Mouse (Mus musculus) midbrain, postnatal 0 days (tissue): Measurements from ENCODE around the gene Cox6b2. TPM values are rescaled to one million over a fixed set of nuclear protein-coding genes. Genes with fewer than 3 reads are reported as not detected.
A peak's percentile ranks its signal among the peaks of the same experiment; 100 is the strongest.

Experiments used
- ATAC-seq: fragments of 200-750 bp; cut with Nextera tagmentation; 2 replicates; pipeline ENCODE4 v1.8.0; 2017; ENCODE audit warnings: moderate number of reproducible peaks, mild to moderate bottlenecking, moderate TSS enrichment, moderate library complexity; ENCODE audit not compliant: low FRiP score
- DNase-seq: peaks from one replicate; pipeline ENCODE4 v3.0.0-alpha.2; 2015; ENCODE audit warnings: low spot score
- H3K27ac ChIP-seq: fragments of 300-500 bp; sonication (generic); 2 replicates; pipeline ENCODE4 v1.5.1; 2014; ENCODE audit warnings: low read depth, mild to moderate bottlenecking, low read length, mixed read lengths
- H3K27me3 ChIP-seq: fragments of 300-500 bp; sonication (generic); 2 replicates; pipeline ENCODE4 v1.6.1; 2014; ENCODE audit warnings: low read length, control low read depth, mixed read lengths; ENCODE audit not compliant: insufficient read depth
- H3K36me3 ChIP-seq: fragments of 300-500 bp; sonication (generic); 2 replicates; pipeline ENCODE4 v1.6.1; 2014; ENCODE audit warnings: low read length, control low read depth, mixed read lengths; ENCODE audit not compliant: insufficient read depth
- H3K4me1 ChIP-seq: fragments of 300-500 bp; sonication (generic); 2 replicates; pipeline ENCODE4 v1.6.1; 2014; ENCODE audit warnings: mild to moderate bottlenecking, control low read depth, antibody characterized with exemption, low read length, mixed read lengths; ENCODE audit not compliant: insufficient read depth
- H3K4me2 ChIP-seq: fragments of 300-500 bp; sonication (generic); 2 replicates; pipeline ENCODE4 v1.6.1; 2014; ENCODE audit warnings: low read depth, mild to moderate bottlenecking, low read length, mixed read lengths; ENCODE audit not compliant: poor library complexity, severe bottlenecking
- H3K4me3 ChIP-seq: fragments of 300-500 bp; sonication (generic); 2 replicates; pipeline ENCODE4 v1.5.1; 2014; ENCODE audit warnings: low read depth, mild to moderate bottlenecking, low read length, moderate library complexity
- H3K9ac ChIP-seq: fragments of 300-500 bp; sonication (generic); replicated peaks from 2 replicates; pipeline ENCODE4 v1.6.1; 2014; ENCODE audit warnings: mild to moderate bottlenecking, low read length, moderate library complexity, mixed read lengths; ENCODE audit not compliant: poor library complexity, severe bottlenecking
- H3K9me3 ChIP-seq: fragments of 300-500 bp; sonication (generic); 2 replicates; pipeline ENCODE4 v1.6.1; 2016; ENCODE audit warnings: low read length, control low read depth
- CTCF ChIP-seq: IDR thresholded peaks from 2 replicates; pipeline ENCODE4 v1.5.1; 2016; ENCODE audit warnings: antibody characterized with exemption, mild to moderate bottlenecking
- whole genome bisulfite sequencing: fragments of 180-500 bp; shearing (Covaris S2); extraction: QIAGEN DNeasy Blood & Tissue Kit; methylation state at CpG from one replicate; pipeline ENCODE4 v1.1.7; 2014; 5-methylcytosine and 5-hydroxymethylcytosine counted together
- polyA plus RNA-seq: library from polyadenylated mRNA; unstranded; fragments of >200 nt; fragmentation: Nextera tagmentation; extraction: Ambion mirVana; gene quantifications from 2 replicates; pipeline ENCODE4 v1.2.1, GENCODE M21; 2015
- total RNA-seq: library from RNA; depleted of rRNA; stranded (reverse); fragments of >200 nt; gene quantifications from 2 replicates; pipeline ENCODE4 v1.2.3, GENCODE M21; 2014

The Cox6b2 gene
- total and polyA plus RNA-seq, 2 experiments from 2014 or later, result 12.1 to 33.6 TPM

GRCm38 (mm10) chr7:4732968-4733392 is 19.9 kb downstream of the Cox6b2 start:
- DNase-seq, result no peak
- no peaks in the 10 kb centered on the region for H3K9me3 ChIP-seq
- H3K27me3 ChIP-seq, result no peaks in the 10 kb centered on the region
- H3K4me2 ChIP-seq, result no peak overlapping the region
- H3K9ac ChIP-seq, result no peak overlapping the region
- 82% methylated on average over 6 of the region's 6 CpGs for WGBS
- no peak for ATAC-seq
- no peak for TF ChIP-seq CTCF
- no peak overlapping the region for H3K27ac ChIP-seq
- H3K4me3 ChIP-seq, result no peak overlapping the region
- no peaks in the 10 kb centered on the region for H3K36me3 ChIP-seq
- H3K4me1 ChIP-seq, result no peaks in the 10 kb centered on the region

- Histone ChIP-seq H3K27ac (no peak overlapping the region), H3K4me3 (no peak overlapping the region), H3K4me2 (no peak overlapping the region), H3K9ac (no peak overlapping the region), H3K4me1 (no peaks in the 10 kb centered on the region), H3K36me3 (no peaks in the 10 kb centered on the region), H3K9me3 (no peaks in the 10 kb centered on the region), H3K27me3 (no peaks in the 10 kb centered on the region)
- 87% methylated on average over 5 of the region's 5 CpGs for WGBS
- TF ChIP-seq CTCF, result no peak
- DNase-seq (no peak), ATAC-seq (no peak)
Observed at GRCm38 (mm10) chr7:4731090-4731489, 21.8 kb downstream of the Cox6b2 start.

GRCm38 (mm10) chr7:4725169-4725568 is 27.7 kb downstream of the Cox6b2 start, which contains the start of gene Tmem150b:
TSS of gene Tmem150b (minus strand) at chr7:4725249.
- Histone ChIP-seq H3K27me3 (no peaks in the 10 kb centered on the region), H3K4me2 (no peak within 1 kb of the TSS), H3K36me3 (no peaks in the 10 kb centered on the region), H3K4me3 (no peak within 1 kb of the TSS), H3K27ac (no peak within 1 kb of the TSS), H3K9ac (no peak within 1 kb of the TSS), H3K9me3 (no peaks in the 10 kb centered on the region), H3K4me1 (peaks cover 3% of the 10 kb centered on the region; the same call in 1 of the 2 replicates)
- no peak for DNase-seq
- ATAC-seq, result no peak
- 87% methylated on average over 7 of the region's 7 CpGs for WGBS
- no peak for TF ChIP-seq CTCF

- DNase-seq (no peak), ATAC-seq (no peak)
- Histone ChIP-seq H3K27ac (no peak overlapping the region), H3K4me1 (peaks cover 3% of the 10 kb centered on the region; the same call in 1 of the 2 replicates), H3K9me3 (no peaks in the 10 kb centered on the region), H3K4me2 (no peak overlapping the region), H3K36me3 (no peaks in the 10 kb centered on the region), H3K4me3 (no peak overlapping the region), H3K9ac (no peak overlapping the region), H3K27me3 (no peaks in the 10 kb centered on the region)
- no peak for TF ChIP-seq CTCF
- WGBS, result 92% methylated on average over 3 of the region's 3 CpGs
Observed at GRCm38 (mm10) chr7:4724359-4724758, 28.5 kb downstream of the Cox6b2 start.

GRCm38 (mm10) chr7:4723508-4723907 is 29.4 kb downstream of the Cox6b2 start:
- TF ChIP-seq CTCF, result no peak
- ATAC-seq (peak; percentile 52; the same call in 1 of the 2 replicates), DNase-seq (peak; percentile 51)
- no peaks in the 10 kb centered on the region for H3K9me3 ChIP-seq
- H3K27ac ChIP-seq, result no peak overlapping the region
- H3K4me2 ChIP-seq, result peak overlapping the region; percentile 50
- 33% methylated on average over 12 of the region's 12 CpGs for WGBS
- H3K4me1 ChIP-seq, result peaks cover 3% of the 10 kb centered on the region; the same call in 1 of the 2 replicates
- H3K4me3 ChIP-seq, result peak overlapping the region; percentile 25
- no peaks in the 10 kb centered on the region for H3K36me3 ChIP-seq
- peak overlapping the region; percentile 48 for H3K9ac ChIP-seq
- H3K27me3 ChIP-seq, result no peaks in the 10 kb centered on the region

GRCm38 (mm10) chr7:4719276-4719675 is 33.6 kb downstream of the Cox6b2 start:
- TF ChIP-seq CTCF, result no peak
- Histone ChIP-seq H3K9ac (no peak overlapping the region), H3K4me2 (no peak overlapping the region), H3K27ac (no peak overlapping the region), H3K4me1 (peaks cover 3% of the 10 kb centered on the region; the same call in 1 of the 2 replicates), H3K9me3 (no peaks in the 10 kb centered on the region), H3K27me3 (no peaks in the 10 kb centered on the region), H3K4me3 (no peak overlapping the region), H3K36me3 (peaks cover 25% of the 10 kb centered on the region)
- ATAC-seq, result no peak
- DNase-seq, result no peak
- WGBS, result 95% methylated on average over 3 of the region's 3 CpGs
